In the genomic region with DNA sequence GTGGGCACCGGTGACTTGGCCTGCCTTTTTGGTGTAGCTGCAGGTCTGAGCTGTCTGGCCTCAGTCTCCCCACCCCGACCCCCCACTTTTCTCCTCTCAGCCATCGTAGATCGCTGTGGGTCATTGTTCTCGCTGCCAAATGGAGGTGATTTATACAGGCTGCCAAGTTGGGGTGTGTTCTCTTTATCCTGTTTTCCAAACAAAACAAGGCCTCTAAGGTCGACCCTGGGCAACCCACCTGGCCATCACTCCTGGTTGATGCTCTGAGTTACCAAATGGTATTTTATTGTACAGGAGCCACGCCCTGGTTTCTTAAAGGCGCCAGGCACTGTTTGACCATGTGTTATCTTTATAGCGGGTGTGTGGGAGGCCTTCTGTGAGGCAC, we compare ENCODE assay signal across 9 mouse cellular contexts. TPM values are rescaled to one million over a fixed set of nuclear protein-coding genes. Genes with fewer than 3 reads are reported as not detected.
DNase-seq lines count a peak whose midpoint lies in the region; ATAC-seq and TF ChIP-seq lines count a peak whose summit lies in the region.
"Had no signal": no experiment of that assay in that cellular context is flagged by ENCODE, and none has a peak within 500 bp of the region (broad histone marks: within the 10 kb centered on the region; RNA-seq: fewer than 3 reads in every experiment).

No protein-coding gene starts in this region.

- H3K79me2 ChIP-seq in heart, adult 2 months (replicated peaks; ENCODE audit: control insufficient read depth, insufficient read depth, low read length), result no peaks in the 10 kb centered on the region

- no peak for DNase-seq in heart, adult 2 months
- no peak for DNase-seq in heart, postnatal 36 days
- DNase-seq in ES-CJ7 (ENCODE audit: low read depth, low spot score), result peak; percentile 9
- DNase-seq in forebrain, embryonic 14.5 days (ENCODE audit: low spot score), result peak; percentile 60
- no peak for DNase-seq in right cerebral cortex, postnatal 25 days
- DNase-seq in gastrocnemius, postnatal 36 days, result no peak
- DNase-seq in frontal cortex, adult 2 months (ENCODE audit: extremely low spot score in 1 of 2, low spot score in 1 of 2), result no peak

- peak overlapping the region; percentile 91 for H3K27ac ChIP-seq in heart, adult 2 months
- H3K27ac ChIP-seq in forebrain, embryonic 14.5 days (ENCODE audit: low read depth, low read length), result peak overlapping the region; percentile 96
- no peak overlapping the region for H3K27ac ChIP-seq in liver, embryonic 15.5 days (replicated peaks)

- TF ChIP-seq POLR2A in heart, adult 2 months (IDR thresholded peaks at IDR 0.05; ENCODE audit: insufficient read depth, low read depth, low read length), result no peak

- no peaks in the 10 kb centered on the region for H3K9me3 ChIP-seq in forebrain, embryonic 14.5 days (replicated peaks; ENCODE audit: control insufficient read depth, low read length)
- no peaks in the 10 kb centered on the region for H3K9me3 ChIP-seq in liver, embryonic 15.5 days (replicated peaks)

- peak overlapping the region; percentile 96 for H3K4me3 ChIP-seq in heart, adult 2 months
- H3K4me3 ChIP-seq in forebrain, embryonic 14.5 days (ENCODE audit: low read depth, low read length), result peak overlapping the region; percentile 96
- H3K4me3 ChIP-seq in liver, embryonic 15.5 days (replicated peaks), result peak overlapping the region; percentile 59

- peak overlapping the region; percentile 92 for H3K9ac ChIP-seq in heart, adult 2 months (ENCODE audit: low read depth, low read length)
- peak overlapping the region; percentile 99 for H3K9ac ChIP-seq in forebrain, embryonic 14.5 days (ENCODE audit: low read length)
- no peak overlapping the region for H3K9ac ChIP-seq in liver, embryonic 15.5 days

- H3K27me3 ChIP-seq in heart, adult 2 months (ENCODE audit: control insufficient read depth, insufficient read depth, low read length), result no peaks in the 10 kb centered on the region
- no peaks in the 10 kb centered on the region for H3K27me3 ChIP-seq in forebrain, embryonic 14.5 days (replicated peaks; ENCODE audit: control insufficient read depth, insufficient read depth, low read length)
- H3K27me3 ChIP-seq in liver, embryonic 15.5 days, result peaks cover 45% of the 10 kb centered on the region
- H3K27me3 ChIP-seq: CH12.LX had no signal

- intact Hi-C loops in heart, adult 2 months (cut with DNase I), result no loop called here
- intact Hi-C loops in heart, postnatal 36 days (cut with DNase I), result no loop called here
- intact Hi-C loops in gastrocnemius, postnatal 36 days (cut with DNase I), result no loop called here

- H3K36me3 ChIP-seq in heart, adult 2 months (ENCODE audit: control insufficient read depth, insufficient read depth, low read length), result no peaks in the 10 kb centered on the region
- peaks cover 12% of the 10 kb centered on the region for H3K36me3 ChIP-seq in forebrain, embryonic 14.5 days (ENCODE audit: control insufficient read depth, insufficient read depth, low read length)
- no peaks in the 10 kb centered on the region for H3K36me3 ChIP-seq in liver, embryonic 15.5 days (replicated peaks)

- H3K4me2 ChIP-seq in forebrain, embryonic 14.5 days (ENCODE audit: low read length), result peak overlapping the region; percentile 56
- peak overlapping the region; percentile 84 for H3K4me2 ChIP-seq in liver, embryonic 15.5 days

- WGBS in heart, adult 2 months, result 7% methylated on average over 9 of the region's 9 CpGs
- 4% methylated on average over 9 of the region's 9 CpGs for WGBS in forebrain, embryonic 14.5 days
- WGBS in liver, embryonic 15.5 days (ENCODE audit: insufficient replicate concordance), result 3% methylated on average over 9 of the region's 9 CpGs

- peak; percentile 22 for ATAC-seq in forebrain, embryonic 14.5 days
- ATAC-seq in liver, embryonic 15.5 days (ENCODE audit: insufficient read depth), result no peak

- TF ChIP-seq CTCF in heart, adult 2 months (IDR thresholded peaks at IDR 0.05), result no peak

- no peak for TF ChIP-seq EP300 in heart, adult 2 months (IDR thresholded peaks at IDR 0.05; ENCODE audit: insufficient read depth, low read depth, low read length)

- peaks cover 14% of the 10 kb centered on the region for H3K4me1 ChIP-seq in heart, adult 2 months (ENCODE audit: control insufficient read depth, insufficient read depth, low read length)
- peaks cover 24% of the 10 kb centered on the region for H3K4me1 ChIP-seq in forebrain, embryonic 14.5 days (ENCODE audit: control insufficient read depth, insufficient read depth, low read length)
- H3K4me1 ChIP-seq in liver, embryonic 15.5 days (replicated peaks), result peaks cover 18% of the 10 kb centered on the region

RNA-seq across cellular contexts. Expression of gene Vash1, which starts 1.0 kb away (rescaled TPM):
- 10 to 100 TPM; 10.0 to 14.8 TPM for total RNA-seq in heart, adult 2 months (2021)
- polyA plus RNA-seq in heart, adult 2 months (2012; rRNA removed), result 6.4 and 9.3 TPM in 2 replicates
- total RNA-seq in heart, postnatal 36 days (2021), result 10 to 100 TPM; 14.0 to 17.0 TPM
- 25.2 and 31.7 TPM in 2 replicates for polyA plus RNA-seq in forebrain, embryonic 14.5 days (2014; fragmentation: Nextera tagmentation; extraction: Ambion mirVana)
- 0.88 and 0.93 TPM in 2 replicates for polyA plus RNA-seq in liver, embryonic 15.5 days (2015; fragmentation: Nextera tagmentation; extraction: Ambion mirVana)
- total RNA-seq in gastrocnemius, postnatal 36 days (2021), result 1 to 10 TPM; 7.3 to 8.6 TPM
- polyA plus RNA-seq in frontal cortex, adult 2 months (2012; rRNA removed), result 21.3 and 22.4 TPM in 2 replicates

RNA-seq across cellular contexts. Expression of gene Angel1, which starts 46.7 kb away (rescaled TPM):
- total RNA-seq in heart, adult 2 months (2021), result 1 to 10 TPM; 2.7 to 3.5 TPM
- polyA plus RNA-seq in heart, adult 2 months (2012; rRNA removed), result 6.1 and 7.4 TPM in 2 replicates
- total RNA-seq in heart, postnatal 36 days (2021), result 1 to 10 TPM; 3.2 to 4.4 TPM
- 7.6 and 9.1 TPM in 2 replicates for polyA plus RNA-seq in forebrain, embryonic 14.5 days (2014; fragmentation: Nextera tagmentation; extraction: Ambion mirVana)
- polyA plus RNA-seq in liver, embryonic 15.5 days (2015; fragmentation: Nextera tagmentation; extraction: Ambion mirVana), result 1.0 and 1.2 TPM in 2 replicates
- total RNA-seq in gastrocnemius, postnatal 36 days (2021), result 1 to 10 TPM; 3.5 to 3.9 TPM
- 13.2 and 14.1 TPM in 2 replicates for polyA plus RNA-seq in frontal cortex, adult 2 months (2012; rRNA removed)

RNA-seq across cellular contexts. Expression of gene Lrrc74a, which starts 54.6 kb away (rescaled TPM):
- not detected for total RNA-seq in heart, adult 2 months (2021)
- polyA plus RNA-seq in heart, adult 2 months (2012; rRNA removed), result not detected in 2 replicates
- not detected for total RNA-seq in heart, postnatal 36 days (2021)
- polyA plus RNA-seq in forebrain, embryonic 14.5 days (2014; fragmentation: Nextera tagmentation; extraction: Ambion mirVana), result not detected in 2 replicates
- polyA plus RNA-seq in liver, embryonic 15.5 days (2015; fragmentation: Nextera tagmentation; extraction: Ambion mirVana), result not detected in 2 replicates
- total RNA-seq in gastrocnemius, postnatal 36 days (2021), result not detected
- not detected in 2 replicates for polyA plus RNA-seq in frontal cortex, adult 2 months (2012; rRNA removed)
- total RNA-seq: CH12.LX had no signal

Comparison
In these comparisons a context has a peak if more than half of its experiments do, and no peak if none do; other contexts are left out.
1. DNase-seq: peak in ES-CJ7 (single experiment) and forebrain, embryonic 14.5 days (single experiment); none in heart, adult 2 months (0 of 2), heart, postnatal 36 days (0 of 2), right cerebral cortex, postnatal 25 days (single experiment), gastrocnemius, postnatal 36 days (0 of 2) and frontal cortex, adult 2 months (0 of 2).
2. Peak in every context shown above with its lines, with median percentiles within 50 percentile points of each other: H3K4me3 ChIP-seq.